Mouse (Mus musculus) B cell, adult 2 months (primary cell): Measurements from ENCODE around the gene Rnase13.
A peak's percentile ranks its signal among the peaks of the same experiment; 100 is the strongest.

Experiments
- DNase-seq, 2 experiments: peaks; one replicate each; pipeline ENCODE4 v3.0.0; 2022

Gene Rnase13

DNA sequence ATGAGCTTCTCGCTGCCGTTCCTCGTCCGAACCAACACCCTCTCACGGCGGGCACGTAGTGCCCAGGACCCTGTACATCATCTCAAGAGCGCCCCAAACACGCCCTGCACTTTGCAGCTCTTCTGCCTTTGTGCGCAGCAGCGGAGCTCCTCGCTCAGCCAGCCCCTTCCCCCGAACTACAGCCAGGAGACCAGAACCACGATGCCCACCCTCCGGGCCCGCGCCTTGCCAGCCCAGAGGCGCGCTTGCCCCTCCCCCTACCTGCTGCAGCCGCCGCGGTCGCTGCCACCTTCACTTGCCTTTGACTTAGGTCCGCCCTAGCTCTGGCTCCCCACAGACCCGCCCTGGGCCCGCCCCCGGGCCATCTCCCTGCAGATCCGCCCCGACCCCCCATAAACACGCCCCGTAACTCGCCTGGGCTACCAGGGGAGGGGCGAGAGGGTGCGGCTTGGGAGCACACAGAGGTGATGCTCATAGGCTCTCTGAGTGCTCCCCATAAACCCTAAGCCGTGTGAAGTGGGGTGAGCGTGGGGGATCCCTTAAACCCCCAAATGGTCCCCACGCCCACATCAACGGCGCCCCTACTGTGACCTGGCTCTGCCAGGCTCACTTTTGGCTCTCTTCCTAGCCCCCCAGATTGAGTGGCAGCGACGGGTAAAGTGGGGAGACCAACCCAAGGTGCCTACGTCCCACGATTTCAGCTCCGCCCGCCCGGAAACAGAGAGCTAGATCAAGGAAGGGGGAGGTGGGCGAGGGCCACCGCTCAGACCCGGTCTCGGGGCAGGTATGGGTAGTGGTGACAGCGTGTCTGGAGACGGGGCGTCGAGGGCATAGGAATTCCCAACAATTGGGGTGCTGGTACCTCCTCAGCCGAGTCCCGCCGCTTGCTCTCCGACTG is 9.3 kb downstream of the Rnase13 start:
- DNase-seq, result peak; percentile 49 to 55

DNA sequence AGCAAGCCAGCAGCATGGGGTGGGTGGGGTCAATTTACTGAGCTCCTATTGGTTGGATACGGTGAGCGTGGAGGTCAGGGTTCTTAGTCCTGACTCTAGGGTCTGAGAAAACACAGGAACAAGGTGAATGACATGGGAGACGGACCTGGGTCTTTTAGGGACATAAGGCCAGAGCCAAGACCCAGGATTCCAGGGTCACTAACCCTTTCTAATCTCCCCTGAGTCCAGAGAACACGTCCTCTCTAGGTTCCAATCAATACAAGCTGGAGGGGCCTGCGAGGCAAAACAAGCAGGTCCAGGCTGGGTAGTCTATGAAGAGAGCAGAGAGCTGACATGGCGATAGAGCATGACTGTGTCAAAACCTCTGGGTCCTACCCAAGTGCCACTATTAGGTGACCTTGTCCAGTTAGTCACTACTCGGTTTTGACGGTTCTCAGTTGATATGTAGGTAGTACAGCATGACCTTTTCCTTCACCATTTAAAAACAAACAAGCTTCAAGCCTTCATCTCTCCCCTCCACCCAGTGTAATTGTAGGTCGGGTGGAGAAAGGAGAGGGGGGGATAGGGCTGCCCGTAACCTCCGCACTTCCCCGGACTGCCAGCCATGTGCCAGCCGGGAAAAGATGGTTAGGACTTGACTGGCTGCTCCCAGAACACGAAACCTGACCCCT is 10.0 kb downstream of the Rnase13 start:
- DNase-seq, result peak in 1 of 2 experiments; percentile 3

DNA sequence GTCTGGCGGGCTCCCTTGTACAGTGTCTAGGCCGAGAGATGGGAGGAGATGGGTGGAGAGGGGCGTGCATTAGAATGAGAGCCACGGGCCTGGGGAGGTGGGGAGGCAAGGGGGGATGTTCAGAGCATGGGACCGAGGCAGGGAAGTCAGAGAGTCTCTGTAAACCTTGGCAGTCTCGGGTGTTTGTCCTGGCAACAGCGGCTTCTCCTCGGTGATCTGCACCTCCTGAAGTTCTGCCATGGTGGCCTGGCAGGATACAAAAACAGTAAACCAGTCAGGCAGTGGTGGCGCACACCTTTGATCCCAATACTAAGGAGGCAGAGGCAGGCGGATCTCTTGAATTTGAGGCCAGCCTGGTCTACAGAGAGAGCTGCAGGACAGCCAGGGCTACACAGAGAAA is 11.3 kb downstream of the Rnase13 start:
- no peak for DNase-seq

DNA sequence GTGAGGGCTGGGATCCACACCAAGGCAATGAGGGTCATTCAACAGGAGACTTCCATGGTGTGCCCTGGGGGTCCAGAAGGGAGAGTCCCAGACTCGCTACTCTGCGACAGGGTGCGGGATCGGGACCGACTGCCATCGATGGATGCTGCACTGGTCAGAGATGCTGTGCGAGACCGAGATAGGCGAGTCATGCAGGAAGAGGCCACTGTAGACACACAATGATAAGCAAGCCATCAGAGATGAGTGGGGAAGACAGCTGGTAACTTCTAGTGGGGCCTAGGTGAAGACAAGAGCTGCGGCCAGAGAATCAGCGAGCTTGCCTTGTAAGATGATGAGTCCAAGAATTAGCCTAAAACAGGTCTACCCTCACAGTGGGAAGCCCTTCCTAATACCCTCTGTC is 16.5 kb downstream of the Rnase13 start:
- no peak for DNase-seq

DNA sequence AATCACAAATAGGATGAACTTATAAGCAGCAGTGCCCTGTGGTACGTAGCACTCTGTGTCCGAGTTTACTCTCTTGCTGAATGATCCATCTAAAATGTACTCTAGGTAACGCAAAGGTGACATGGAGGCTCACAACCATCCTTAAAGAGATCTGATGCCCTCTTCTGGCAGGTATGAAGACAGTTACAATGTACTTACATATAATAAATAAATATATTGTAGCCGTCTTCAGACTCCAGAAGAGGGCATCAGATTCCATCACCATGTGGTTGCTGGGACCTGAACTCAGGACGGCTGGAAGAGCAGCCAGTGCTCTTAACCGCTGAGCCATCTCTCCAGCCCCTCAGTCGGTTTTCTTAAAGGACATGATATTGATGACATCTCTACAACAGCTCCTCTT is 17.9 kb downstream of the Rnase13 start:
- DNase-seq, result no peak

DNA sequence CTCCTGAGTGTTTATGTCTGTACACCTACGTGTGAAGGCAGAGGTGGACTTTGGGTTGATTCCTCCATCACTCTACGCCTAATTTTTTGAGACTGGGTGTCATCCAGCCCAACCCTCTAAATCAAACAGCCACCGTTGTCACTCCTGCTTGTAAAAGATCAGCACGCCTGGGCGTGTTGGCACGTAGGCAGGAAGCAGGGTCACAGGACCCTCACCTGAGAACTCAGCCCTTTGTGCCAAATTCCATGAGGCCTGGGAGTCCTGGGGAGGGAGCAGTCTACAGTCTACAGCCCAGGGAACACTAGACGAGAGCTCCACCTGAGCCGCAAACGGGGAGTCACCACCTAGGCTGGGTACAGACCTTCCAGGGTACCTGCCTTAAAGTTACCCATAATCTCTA is 18.8 kb downstream of the Rnase13 start:
- DNase-seq, result no peak

DNA sequence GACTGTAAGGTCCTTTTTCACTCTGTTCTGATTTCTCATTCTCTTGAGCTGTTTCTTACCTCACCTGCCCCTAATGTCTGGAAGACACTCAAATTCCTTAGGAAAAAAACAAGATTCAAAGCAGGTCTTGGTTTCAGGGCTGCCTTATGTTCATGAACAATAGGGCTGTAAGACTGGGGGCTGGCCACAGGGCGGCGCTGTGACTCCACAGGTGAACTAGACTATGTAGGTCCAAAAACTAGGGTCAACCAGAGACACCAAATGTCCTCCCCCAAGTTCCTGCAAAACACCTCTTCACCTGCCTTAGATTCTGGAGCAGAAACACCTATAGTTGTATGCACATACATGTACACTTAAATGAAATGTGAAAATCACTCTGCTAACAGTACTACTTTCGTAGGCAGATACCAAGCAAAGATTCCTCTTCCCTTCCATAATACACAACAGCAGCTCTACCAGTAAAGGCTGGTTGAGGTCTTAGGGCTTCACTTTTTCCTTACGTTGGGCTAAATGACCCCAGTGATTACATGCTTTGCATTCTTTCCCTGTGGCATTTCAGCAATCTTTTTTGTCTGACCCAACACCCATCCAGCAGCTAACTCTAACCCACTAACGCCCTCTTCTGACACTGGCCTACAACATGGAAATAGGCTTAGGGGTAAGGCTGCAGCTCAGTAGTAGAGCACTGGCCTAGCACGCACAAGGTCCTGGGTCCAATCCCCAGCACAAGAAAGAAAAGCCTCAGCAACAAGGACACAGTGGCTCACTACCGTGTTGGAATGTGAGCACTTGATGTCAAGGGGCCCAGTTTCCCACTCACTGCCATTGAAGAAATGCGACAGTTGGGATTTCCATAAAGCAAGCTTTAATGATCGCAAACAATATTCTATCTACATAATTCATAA is 19.5 kb downstream of the Rnase13 start:
- peak; percentile 84 to 85 for DNase-seq

DNA sequence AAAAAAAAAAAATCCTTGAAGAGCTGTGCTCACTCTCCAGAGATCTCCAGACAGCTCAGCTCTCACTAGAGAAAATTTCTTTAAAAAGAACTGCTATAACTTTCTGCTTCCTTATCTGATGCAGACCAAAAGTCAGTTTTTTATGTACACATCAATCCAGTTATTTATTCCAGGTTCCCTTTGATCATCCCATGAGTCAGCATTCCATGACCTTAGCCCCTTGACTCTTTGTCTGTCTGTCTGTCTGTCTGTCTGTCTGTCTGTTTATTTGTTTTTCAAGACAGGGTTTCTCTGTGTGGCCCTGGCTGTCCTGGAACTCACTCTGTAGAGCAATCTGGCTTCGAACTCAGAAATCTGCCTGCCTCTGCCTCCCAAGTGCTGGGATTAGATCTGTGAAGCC is 23.2 kb downstream of the Rnase13 start:
- DNase-seq, result no peak

DNA sequence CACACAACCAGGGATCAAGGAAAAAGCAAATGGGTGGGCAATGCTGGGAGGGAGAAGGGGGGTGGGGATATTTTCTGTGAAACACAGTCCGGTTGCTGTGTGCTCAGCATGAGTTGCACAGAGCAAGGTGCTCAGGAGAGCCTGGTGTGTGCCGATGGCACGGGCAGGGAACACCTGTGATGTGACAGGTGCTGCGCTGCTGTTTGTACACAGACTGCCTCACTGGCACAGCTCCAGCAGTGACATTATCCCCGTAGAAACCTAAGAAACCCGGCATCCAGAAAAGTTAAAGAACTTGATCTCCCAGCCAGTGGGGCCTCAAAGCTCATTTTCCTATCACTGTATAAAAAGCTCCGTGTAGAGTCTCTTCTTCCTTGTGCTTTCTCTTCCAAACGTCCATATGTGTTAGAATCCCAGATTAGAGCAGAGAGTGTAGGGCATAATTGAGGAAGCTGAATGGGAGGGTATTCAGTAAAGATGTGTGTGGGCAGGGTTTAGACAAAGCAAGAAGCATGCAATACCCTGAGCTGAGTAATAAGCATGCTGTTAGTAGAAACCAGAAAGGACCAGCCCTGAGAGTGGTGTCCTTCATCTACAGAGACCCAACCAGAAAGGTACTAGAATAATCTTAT is 25.9 kb downstream of the Rnase13 start:
- DNase-seq, result no peak

DNA sequence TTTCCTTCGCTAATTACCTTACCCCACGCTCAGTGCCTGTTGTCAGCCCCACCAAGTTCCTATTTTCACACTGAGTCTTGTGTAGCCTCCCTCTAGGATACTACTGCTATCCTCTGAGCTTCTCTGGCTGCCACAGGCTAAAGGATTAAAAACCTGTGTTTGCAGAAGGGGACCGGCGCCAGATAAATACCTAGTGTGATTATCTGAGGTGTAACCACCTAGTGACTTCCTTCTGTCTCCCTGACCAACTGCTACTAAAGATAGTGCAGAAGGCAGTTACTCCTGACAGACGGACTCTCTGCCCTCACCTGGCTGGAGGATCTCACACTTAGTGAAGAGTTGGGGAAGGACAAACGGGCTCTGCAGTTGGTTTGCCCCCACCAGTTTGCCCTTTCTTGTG is 26.6 kb downstream of the Rnase13 start:
- DNase-seq, result no peak

DNA sequence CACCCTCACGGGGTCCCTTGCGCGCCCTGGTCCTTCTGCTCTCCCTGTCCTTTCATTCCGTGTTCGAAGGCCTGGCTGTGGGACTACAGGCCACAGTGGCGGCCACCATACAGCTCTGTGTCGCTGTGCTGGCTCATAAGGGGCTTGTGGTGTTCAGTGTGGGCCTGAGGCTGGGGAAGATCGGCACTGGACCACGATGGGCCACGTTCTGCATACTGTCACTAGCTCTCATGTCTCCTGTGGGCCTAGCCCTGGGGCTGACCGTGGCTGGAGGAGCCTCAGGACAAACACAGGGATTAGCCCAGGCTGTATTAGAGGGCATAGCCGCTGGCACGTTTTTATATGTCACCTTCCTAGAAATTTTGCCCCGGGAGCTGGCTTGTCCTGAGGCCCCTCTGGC is 27.5 kb downstream of the Rnase13 start:
- no peak for DNase-seq

DNA sequence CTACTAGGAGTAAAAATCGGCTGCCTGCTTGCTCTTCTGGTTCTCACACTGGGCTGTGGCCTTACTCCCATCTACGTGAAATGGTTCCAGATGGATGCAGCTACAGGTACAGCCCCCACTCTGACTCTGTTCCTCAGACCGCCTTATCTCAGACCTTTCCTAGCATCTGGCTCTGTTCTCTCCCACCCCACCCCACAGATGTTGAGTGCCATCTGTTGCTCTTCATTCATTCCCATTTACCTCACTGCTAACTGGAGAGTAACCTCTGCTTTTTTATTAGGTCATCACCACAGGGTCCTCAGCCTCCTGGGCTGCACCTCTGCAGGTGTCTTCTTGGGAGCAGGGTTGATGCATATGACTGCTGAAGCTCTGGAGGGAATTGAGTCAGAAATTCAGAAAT is 28.8 kb downstream of the Rnase13 start:
- DNase-seq, result no peak

DNA sequence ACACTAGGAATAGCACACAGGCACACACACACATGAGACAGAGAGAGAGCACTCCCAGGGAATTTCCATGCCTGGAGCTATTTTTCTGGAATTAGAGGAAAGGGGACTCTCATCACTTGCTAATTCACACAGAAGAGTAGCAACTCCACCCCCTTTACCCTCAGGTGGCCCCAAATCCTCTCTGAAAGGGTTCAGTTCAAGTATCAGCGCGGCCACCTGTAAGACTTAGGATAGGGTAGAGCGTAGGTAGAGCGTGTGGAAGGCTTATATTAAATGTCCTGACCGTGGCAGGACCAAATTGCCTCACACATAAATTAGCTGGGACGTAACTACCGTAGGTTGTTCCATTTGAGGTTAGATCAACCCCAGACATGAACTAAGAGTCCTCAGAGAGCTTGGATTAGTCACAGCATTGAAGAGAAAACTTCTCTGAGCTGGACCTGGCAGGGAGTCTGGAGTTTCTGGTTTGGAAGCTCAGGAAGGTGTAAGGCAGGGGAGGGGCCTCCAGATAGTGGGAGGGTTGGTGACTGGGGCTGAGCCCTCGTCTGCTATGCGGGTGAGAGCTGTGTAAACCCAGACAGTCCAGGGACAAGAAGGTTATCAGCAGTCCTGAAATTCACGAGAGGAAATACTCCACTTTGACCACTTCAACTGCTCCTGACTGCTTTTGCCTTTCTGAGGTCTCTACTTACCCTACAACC is 29.3 kb downstream of the Rnase13 start:
- no peak for DNase-seq

DNA sequence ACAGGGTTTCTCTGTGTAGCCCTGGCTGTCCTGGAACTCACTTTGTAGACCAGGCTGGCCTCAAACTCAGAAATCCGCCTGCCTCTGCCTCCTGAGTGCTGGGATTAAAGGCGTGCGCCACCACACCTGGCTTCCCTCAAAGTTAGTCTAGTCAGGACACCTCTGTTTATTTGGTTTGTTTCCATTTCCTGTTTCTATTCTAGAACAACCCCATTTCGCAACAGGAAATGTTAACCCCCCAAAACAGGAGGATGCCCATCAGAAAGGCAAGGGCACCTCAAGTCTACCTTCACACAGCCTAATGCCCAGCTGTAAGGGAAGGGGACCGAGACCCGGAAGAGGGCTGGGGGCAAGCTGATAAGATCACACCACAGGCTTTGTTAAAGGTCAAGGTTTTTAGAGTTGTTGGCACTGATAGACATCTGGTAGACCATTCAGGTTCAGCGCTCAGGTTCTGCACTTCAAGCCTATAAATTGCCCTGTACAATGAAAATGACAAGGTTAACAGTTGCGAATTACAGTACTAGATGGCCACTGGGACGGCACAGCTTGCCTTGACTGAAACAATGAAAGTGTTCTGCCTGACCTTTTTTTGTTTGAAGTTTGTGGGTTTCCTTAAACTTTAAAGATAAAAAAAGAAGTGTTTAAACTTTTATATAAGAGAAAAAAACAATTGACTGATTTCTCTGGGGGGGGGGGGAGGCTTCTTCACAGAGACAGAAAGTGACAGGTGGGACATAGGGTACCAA is 30.2 kb downstream of the Rnase13 start, which contains the start of gene Slc39a2:
Gene Slc39a2 (plus strand): TSS at position 699 of the 749 bp plus-strand sequence.
- no peak for DNase-seq

DNA sequence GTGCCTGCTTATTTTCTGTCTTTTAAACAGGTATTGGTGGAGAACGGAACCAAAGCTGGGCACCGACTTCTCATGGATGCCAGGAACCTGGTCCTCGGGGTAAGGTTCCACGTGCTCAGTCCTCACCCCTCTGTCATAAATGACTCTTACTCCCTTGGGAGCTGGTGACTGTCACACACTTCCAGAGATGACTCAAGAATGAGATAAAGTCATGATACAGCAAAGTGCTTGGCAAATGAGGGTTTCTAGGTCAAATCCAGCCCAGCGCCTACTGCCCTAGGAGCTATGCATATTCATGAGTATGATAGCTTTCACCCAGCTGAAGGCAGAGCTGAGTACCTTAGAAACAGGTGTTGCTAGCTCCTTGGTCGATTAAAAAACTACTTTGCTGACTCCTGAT is 32.7 kb downstream of the Rnase13 start:
- DNase-seq, result no peak

DNA sequence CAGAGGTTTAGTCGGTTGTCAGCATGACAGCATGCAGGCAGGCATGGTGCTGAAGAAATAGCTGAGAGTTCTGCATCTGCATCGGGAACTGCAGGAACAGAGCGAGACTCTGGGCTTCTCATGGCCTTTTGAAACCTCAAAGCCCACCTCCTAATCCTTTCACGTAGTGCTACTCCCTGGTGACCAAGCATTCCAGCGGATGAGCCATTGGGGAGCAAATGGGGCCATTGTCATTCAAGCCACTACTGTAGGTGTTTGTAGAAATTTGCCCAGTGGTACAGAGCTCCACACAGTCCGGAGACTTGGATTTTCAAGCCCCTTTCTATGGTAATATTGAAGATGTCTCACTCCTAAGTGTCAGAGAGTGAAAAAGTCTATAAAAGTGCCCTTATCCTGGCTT is 36.5 kb downstream of the Rnase13 start:
- no peak for DNase-seq

DNA sequence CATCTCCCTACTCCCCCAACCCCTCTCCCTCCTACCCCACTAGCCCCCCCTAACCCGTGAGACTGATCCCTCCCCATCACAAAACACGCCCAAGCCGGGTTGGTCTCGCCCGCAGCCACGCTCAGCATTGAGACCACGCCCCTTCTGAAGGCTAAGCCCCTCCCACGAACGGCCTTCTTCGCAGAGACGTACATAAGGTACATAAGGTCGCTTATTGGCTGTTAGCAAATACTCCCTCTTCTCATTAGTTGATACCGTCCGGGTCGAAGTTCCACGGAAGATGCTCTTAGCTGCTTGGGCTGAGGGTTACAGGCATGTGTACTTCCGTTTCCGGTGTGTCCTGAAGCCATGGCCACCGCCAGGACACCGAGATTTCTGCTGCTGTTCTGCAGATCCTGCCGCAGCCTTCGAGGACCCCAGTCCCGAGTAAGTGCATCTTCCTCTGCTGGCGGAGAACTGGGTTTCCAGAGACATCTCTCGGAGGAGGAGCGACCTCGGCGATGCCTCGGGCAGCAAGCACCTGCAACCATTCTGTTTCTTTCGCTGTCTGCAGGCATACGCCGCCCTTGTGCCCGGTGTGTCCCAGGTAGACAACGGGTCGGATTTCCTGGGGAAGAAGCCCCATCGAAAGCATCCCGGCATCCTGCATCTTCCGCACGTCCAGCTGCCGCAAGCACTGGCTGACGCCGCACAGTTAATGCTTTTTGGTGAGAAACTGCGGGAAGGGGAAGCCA is 37.8 kb downstream of the Rnase13 start, which contains the start of gene Mettl17:
Gene Mettl17 (plus strand): TSS at position 245 of the 734 bp plus-strand sequence.
- peak; percentile 95 to 97 for DNase-seq

DNA sequence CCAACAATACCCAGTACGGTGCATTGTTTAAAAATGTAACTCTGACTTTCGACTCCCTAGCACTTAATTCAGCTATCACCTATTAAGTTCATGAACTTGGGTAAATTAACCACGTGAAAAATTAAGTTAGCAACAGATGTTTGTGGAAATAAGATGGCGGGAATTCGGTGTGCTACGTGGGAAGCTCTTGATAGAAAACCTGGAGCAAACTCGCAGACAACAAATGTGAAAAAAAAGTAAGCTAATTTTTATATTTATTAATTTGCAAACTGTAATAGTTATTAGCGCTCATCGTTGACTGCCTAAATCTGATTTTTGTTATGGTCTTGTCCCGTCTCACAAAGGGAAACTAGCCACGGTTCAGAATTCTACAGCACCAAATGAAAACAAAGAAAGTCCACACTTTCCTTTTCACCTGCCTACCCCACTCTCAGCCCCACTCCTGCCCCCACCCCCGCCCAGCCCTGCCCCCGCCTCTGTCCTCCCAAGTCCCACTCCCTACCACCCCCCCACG is 38.5 kb downstream of the Rnase13 start:
- DNase-seq, result peak in 1 of 2 experiments; percentile 6

DNA sequence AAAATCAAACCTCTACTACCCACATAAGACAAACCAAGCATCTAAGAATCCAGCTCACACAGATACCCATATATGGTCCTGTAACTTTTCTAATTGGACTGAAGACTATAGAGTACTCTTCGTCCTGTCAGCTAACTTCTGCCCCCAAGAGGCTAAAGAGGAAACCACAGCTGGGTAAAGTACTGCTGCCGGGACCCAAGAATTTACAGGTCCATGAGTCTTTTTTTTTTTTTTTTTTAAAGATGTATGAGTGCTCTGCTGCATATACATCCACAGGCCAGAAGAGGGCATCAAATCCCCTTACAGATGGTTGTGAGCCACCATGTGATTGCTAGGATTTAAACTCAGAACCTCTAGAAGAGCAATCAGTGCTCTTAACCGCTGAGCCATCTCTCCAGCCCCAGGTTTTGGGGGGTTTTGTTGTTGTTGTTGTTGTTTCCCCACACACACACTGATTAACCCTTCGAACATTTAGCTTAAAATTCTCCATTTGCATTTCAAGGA is 39.0 kb downstream of the Rnase13 start:
- DNase-seq, result peak; percentile 81 to 86

DNA sequence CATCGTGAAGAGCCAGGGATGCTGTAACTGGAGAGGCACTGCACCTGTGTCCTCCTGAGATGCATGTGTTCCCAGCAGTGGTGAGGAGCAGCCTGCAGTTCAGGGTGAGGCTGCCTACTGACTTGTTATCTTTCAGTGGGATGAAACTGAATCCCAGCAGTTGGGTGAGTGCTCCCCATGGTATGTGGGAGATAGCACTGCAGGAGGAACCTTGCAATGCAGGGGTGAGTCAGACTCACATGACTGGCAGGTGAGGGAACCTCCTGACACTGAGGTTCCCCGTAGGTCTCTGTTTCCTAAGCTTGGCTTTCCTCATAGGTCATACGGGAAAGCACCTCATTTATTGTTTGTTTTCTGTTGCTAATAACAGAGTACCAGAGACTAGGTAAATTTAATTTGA is 45.1 kb downstream of the Rnase13 start:
- no peak for DNase-seq
